Mouse (Mus musculus) induced T-regulatory cell, adult 2 months (primary cell): ENCODE measurements around the gene Hydin.

Experiments
- DNase-seq: peaks from one replicate; pipeline ENCODE4 v3.0.0-alpha.2; 2012; ENCODE audit warnings: low read depth

Gene Hydin

DNA sequence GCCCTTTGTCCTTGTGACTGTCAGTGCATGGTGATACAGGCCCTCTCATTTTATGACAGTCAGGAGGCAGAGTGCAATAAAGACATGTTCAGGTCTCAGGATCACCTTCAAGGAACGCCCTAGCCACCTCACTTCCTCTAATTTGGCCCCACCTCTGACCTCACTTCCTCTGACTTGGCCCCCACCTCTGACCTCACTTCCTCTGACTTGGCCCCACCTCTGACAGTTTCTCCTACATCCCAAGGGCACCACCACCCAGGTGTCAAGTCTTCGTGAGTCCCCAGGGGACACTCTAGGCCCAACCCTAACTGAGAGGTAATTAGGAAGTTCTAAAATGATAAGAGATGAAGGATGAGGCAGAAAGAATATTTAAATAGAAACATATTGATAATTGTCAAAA is 177.5 kb downstream of the Hydin start:
- DNase-seq: no peak

- DNase-seq: no peak
Observed at GRCm38 (mm10) chr8:110450463-110450862, 183.7 kb downstream of the Hydin start.

GRCm38 (mm10) chr8:110454466-110454865 is 187.7 kb downstream of the Hydin start:
- DNase-seq: no peak

DNA sequence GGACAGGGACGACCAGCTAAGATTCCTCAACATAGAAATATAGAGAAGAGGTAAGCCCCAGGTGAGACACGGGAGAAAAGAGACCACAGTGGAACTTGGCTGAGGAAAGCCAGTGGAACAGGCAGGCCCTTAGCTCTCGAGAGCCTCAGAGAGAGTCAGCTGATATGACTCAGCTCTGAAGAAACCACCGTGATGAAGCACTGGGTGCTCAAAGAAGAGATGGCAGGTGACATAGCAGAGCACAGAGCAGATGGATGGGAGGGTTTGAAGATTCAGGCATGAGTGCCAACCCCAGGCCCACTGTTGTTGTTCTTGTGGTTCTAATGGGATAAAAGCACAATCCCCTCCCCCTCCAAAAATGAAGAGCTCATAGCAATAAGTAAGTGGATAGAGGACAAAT is 190.6 kb downstream of the Hydin start:
- DNase-seq: no peak

- no peak for DNase-seq
Observed at GRCm38 (mm10) chr8:110462627-110463208, 195.9 kb downstream of the Hydin start.

DNA sequence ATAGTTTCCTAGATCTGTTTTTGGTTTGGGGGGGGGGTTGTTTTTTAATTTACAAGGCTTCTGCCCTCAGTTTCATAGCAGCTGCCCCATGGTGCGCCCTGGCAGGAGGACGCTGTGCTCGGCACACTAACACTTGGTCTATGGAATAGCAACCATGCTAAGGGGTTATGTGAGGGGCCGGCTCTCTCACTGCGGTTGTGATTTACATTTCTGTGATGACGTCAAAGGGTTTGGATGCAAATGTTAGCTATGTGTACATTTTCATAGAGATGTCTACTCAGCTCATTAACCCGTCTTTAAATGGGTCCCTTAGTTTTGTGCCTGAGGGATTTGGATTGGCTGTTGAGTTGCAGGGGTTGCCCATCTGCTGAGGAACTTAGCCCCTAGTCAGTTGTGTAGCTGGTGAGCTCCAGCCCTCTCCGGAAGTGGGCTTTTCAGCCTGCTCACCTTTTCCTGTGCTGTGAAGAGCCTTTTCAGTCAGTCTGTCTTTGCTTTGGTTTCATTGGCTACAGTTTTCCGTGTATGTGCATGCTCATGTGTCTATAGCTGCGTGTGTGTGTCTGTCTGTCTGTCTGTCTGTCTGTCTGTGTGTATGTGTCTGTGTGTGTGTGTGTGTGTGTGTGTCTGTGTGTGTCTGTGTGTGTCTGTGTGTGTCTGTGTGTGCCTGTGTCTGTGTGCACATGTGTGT is 197.1 kb downstream of the Hydin start:
- no peak for DNase-seq

GRCm38 (mm10) chr8:110465606-110466005 is 198.8 kb downstream of the Hydin start:
- no peak for DNase-seq

- DNase-seq: no peak
Observed at GRCm38 (mm10) chr8:110477256-110477655, 210.5 kb downstream of the Hydin start.

DNA sequence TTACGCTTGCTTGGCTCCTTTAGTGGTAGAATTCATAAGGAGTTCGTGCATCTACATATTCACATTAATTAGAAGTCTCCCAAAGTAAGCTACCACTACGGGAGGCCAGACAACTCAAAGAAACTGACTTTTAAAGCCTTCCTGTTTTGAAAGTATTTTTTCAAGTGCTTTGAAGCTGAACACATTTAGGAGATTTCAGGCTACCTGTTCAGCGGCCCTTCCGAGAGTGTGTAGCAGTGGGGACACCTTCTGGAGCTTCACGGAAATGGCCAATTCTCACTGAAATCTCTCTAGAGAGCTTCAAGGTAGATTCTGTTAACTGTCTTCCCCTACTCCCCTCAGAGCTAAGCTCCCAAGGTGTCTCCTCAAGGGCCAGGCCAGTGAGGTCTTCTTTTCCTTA is 211.8 kb downstream of the Hydin start:
- DNase-seq: no peak

GRCm38 (mm10) chr8:110479401-110479800 is 212.6 kb downstream of the Hydin start:
- no peak for DNase-seq

DNA sequence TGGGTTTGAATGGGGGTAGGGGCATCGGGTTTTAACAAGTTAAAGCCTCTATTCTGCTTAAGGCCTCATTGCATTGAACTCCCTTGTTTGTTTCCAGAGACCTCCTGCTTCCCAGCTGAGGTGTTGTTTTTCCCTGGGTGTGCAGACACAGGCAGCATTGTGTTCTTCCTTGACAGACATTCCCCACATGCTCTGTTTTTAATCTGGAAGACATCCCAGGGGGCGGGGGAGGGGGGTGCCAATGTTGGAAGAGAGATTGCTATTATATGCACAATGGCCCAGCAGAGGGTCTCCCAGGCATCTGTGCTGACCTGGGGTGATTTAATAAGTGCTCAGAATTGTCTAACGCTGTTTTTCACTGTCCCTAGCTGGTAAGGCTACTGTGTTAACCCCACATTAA is 215.5 kb downstream of the Hydin start:
- no peak for DNase-seq

DNA sequence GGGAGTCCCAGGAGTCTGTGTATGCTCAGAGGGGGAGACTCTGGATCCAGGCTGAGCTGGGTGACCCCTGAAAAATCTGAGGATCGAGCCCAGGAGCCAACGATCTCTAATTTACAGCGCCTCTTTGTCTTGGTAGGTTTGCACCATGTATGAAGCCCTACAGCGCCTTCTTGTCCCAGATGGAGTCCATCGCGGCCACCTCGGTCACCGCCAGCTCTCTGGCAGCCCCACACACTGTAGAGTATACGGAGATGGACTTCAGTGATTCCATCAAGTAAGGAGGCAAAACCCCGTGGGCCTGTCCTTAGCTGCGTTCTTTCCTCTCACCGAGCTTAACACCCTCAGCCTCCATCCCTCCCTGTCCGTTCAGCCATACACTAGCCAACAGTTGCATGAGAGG is 218.5 kb downstream of the Hydin start:
- no peak for DNase-seq

- DNase-seq: no peak
Observed at GRCm38 (mm10) chr8:110486020-110486419, 219.2 kb downstream of the Hydin start.

- no peak for DNase-seq
Observed at GRCm38 (mm10) chr8:110487644-110488043, 220.9 kb downstream of the Hydin start.

GRCm38 (mm10) chr8:110489344-110489743 is 222.6 kb downstream of the Hydin start:
- peak; percentile 40 for DNase-seq

DNA sequence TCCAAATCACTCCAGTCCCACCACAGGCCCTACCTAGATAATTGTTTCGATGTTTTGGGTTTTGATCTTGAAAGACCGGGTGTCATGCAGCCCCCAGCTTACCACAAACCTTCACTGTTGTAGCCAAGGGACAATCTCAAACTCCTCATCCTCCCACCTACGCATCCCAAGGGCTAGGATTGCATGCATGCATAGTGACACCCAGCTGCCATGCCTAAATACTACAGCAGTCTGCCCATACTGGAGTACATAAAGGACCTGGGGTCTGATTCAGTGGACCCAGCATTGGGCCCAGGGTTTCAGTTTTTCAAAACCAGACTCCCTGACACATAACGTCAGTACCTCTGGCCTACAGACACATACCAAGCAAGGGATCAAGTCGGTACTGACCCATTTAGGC is 224.3 kb downstream of the Hydin start:
- no peak for DNase-seq

DNA sequence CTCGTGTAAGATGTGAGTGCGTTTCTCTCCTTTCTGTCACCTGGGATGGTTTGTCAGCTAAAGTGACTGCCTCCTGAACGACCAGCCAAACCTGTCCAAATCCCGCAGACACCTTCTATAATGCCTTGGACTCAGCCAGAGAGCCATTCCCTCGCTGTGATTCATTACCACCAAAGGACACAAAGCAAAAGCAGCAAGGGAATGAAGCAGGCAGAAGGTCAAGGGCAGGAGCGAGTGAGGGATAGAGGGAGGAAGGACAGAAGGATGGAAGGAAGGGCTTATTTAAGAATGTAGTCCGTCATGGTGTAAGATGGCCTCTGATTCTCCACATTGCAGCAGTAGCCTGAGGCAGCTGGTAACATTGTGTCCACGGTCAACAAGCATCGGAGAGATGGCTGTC is 229.5 kb downstream of the Hydin start:
- no peak for DNase-seq

DNA sequence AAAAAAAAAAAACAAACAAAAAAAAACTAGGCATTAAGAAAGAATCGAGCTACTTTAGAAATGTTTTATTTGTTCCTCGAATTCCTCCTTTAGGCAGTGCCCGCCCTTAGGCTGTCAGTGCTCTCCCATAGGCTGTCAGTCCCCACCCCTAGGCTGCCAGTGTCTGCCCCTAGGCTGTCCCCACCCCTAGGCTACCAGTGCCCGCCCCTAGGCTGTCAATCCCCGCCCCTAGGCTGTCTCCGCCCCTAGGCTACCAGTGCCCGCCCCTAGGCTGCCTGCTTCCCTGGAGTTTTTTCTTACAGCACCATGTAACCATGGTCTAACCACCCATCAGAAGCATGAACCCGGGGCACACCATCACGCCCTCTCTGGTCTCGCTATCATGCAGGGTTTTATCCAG is 233.5 kb downstream of the Hydin start:
- DNase-seq: peak; percentile 3

- DNase-seq: no peak
Observed at GRCm38 (mm10) chr8:110500661-110501060, 233.9 kb downstream of the Hydin start.

DNA sequence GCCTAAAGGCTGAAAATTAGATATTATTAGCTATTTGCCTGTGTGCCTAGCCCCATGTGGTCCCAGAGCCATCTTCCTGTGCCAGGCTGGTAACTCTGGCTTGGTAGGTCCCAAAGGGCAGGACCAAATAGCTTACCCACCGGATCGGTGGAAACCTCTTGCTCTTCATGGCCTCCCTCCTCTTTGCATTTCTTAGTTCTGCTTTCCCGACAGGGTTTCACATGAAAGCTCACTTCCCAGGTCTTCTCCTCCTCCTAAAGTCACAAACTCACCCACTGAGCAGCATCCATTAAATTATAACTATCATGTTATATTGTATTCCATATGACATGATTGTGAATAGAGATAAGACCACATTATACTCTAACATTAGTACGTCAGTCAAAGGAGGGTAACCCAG is 234.6 kb downstream of the Hydin start:
- no peak for DNase-seq

- DNase-seq: no peak
Observed at GRCm38 (mm10) chr8:110502880-110503279, 236.1 kb downstream of the Hydin start.

- DNase-seq: no peak
Observed at GRCm38 (mm10) chr8:110508766-110509165, 242.0 kb downstream of the Hydin start.

GRCm38 (mm10) chr8:110519790-110520189 is 253.0 kb downstream of the Hydin start:
- DNase-seq: no peak

GRCm38 (mm10) chr8:110521851-110522250 is 255.1 kb downstream of the Hydin start:
- no peak for DNase-seq
